Mouse (Mus musculus) hindbrain, embryonic 10.5 days (tissue): ENCODE measurements around the gene Hecw2. TPM values are rescaled to one million over a fixed set of nuclear protein-coding genes. Genes with fewer than 3 reads are reported as not detected.

Experiments
- DNase-seq: peaks from one replicate; pipeline ENCODE4 v3.0.0-alpha.2; 2017; ENCODE audit warnings: low spot score
- H3K27ac ChIP-seq: fragments of 300-500 bp; sonication (generic); 2 replicates; pipeline ENCODE4 v1.5.1; 2016; ENCODE audit warnings: mild to moderate bottlenecking, moderate library complexity
- H3K27me3 ChIP-seq: fragments of 300-500 bp; sonication (generic); 2 replicates; pipeline ENCODE4 v1.6.1; 2016; ENCODE audit warnings: mild to moderate bottlenecking; ENCODE audit not compliant: poor library complexity, insufficient read depth, severe bottlenecking
- H3K36me3 ChIP-seq: fragments of 300-500 bp; sonication (generic); 2 replicates; pipeline ENCODE4 v1.6.1; 2016; ENCODE audit warnings: mild to moderate bottlenecking, moderate library complexity
- H3K4me1 ChIP-seq: fragments of 300-500 bp; sonication (generic); replicated peaks from 2 replicates; pipeline ENCODE4 v1.6.1; 2016; ENCODE audit warnings: mild to moderate bottlenecking
- H3K4me3 ChIP-seq: fragments of 300-500 bp; sonication (generic); 2 replicates; pipeline ENCODE4 v1.5.1; 2016; ENCODE audit warnings: mild to moderate bottlenecking, moderate library complexity
- H3K9me3 ChIP-seq: fragments of 300-500 bp; sonication (generic); 2 replicates; pipeline ENCODE4 v1.6.1; 2016; ENCODE audit warnings: mild to moderate bottlenecking, moderate library complexity
- WGBS: fragments of 180-500 bp; shearing (Covaris S2); methylation state at CpG from one replicate; pipeline ENCODE4 v1.1.7; 2016; 5-methylcytosine and 5-hydroxymethylcytosine counted together
- polyA plus RNA-seq: library from polyadenylated mRNA; unstranded; fragments of >200 nt; fragmentation: Nextera tagmentation; extraction: Ambion mirVana; gene quantifications from 2 replicates; pipeline ENCODE4 v1.2.1, GENCODE M21; 2016

Hecw2 gene
- polyA plus RNA-seq, 1 experiment from 2014 or later, result 5.1 TPM

DNA sequence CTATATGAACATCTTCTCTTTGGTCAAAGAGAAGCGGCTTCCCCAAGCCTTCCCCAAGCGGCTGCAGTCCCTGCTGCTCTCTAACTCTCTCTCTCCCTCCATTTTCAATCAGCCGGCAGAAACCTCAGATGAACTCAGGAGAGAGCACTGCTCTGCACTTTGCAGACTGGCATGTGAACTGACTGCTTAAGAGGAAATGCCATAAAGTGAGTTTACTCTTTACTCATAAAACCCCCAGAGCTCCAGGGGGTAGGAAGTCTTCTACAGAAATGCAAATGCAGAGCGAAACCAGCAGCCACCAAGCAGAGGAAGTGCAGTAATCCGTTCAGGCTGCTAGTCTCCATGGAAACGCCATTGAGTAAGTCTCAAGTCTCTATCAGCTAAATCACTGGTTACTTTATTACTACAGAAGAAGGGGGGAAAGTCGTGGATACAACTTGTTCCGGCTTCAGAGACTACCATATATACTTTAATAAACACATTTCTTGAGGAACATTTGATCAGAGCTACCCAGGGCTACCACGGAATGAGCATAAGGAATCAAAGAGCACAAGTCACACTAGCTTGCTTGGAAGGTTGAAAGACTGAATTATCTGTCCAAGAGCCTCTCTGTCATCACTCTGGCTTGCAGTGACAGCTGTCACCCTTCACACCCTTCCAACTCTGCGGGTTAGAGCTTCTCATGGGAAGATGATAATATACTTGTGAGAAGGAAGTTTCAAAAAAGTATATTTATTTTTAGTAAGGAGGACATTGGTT is 371.1 kb downstream of the Hecw2 start:
- no peaks in the 10 kb centered on the region for H3K9me3 ChIP-seq
- WGBS, result 5% methylated on average over 10 of the region's 10 CpGs
- no peaks in the 10 kb centered on the region for H3K27me3 ChIP-seq
- peaks cover 18% of the 10 kb centered on the region for H3K4me1 ChIP-seq
- H3K36me3 ChIP-seq, result 0 out of 2 replicates have a peak, but pooled peaks cover 5% of the 10 kb centered on the region
- H3K27ac ChIP-seq, result peak overlapping the region; percentile 74
- peak; percentile 46 for DNase-seq
- peak overlapping the region; percentile 40 for H3K4me3 ChIP-seq

DNA sequence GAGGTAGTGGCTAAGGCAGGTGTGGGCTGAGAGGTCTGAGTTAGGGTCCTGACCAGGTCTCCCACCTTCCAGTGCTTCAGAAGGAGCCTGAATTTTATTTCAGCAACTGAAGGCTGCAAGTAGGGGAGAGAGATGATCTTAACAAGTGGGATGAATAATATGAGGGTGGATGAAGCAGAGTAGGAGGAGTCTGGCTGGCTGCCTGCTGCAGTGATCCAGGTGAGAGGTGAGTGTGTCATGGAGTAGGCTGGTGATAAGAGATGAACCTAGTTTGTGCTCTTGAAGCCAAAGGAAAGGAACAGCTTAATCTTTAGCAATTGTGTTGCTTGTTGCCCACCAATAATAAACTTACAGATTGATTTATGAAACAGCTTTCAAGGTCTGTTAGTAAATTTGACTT is 373.0 kb downstream of the Hecw2 start:
- H3K4me3 ChIP-seq, result no peak overlapping the region
- H3K9me3 ChIP-seq, result no peaks in the 10 kb centered on the region
- no peak overlapping the region for H3K27ac ChIP-seq
- no peaks in the 10 kb centered on the region for H3K27me3 ChIP-seq
- peaks cover 18% of the 10 kb centered on the region for H3K4me1 ChIP-seq
- 0 out of 2 replicates have a peak, but pooled peaks cover 5% of the 10 kb centered on the region for H3K36me3 ChIP-seq
- DNase-seq, result no peak

DNA sequence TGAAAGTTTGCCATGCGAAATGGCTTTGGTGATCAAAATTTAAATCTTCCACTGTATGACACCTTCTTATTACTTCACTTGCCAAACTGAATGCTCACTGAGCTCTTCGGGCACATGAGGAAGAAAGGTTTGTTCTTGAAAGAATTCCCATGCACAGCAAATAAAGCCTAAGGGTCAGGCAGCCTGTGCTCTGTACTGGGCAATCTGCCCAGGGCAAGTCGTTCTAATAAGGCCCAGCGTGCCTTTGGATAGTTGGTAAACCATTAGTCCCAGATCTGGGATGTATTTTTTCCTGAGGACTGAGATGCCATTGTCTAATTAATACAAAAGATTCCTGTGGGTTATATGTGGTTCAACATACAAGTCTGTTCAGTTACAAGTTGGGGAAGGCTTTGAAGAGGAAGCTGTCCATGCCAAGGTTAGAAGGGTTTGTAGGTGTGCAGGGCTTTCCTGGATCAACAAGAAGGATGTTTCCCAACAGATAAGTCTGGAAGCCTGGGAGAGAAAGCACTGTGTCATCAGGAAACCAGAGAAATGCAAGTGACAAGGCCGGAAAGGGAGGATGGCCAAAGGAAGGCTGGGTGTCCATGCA is 374.8 kb downstream of the Hecw2 start:
- Histone ChIP-seq H3K27ac (no peak overlapping the region), H3K9me3 (no peaks in the 10 kb centered on the region), H3K4me1 (peaks cover 18% of the 10 kb centered on the region), H3K4me3 (no peak overlapping the region), H3K27me3 (no peaks in the 10 kb centered on the region), H3K36me3 (no peaks in the 10 kb centered on the region)
- WGBS, result 84% methylated on average over 5 of the region's 5 CpGs
- no peak for DNase-seq

DNA sequence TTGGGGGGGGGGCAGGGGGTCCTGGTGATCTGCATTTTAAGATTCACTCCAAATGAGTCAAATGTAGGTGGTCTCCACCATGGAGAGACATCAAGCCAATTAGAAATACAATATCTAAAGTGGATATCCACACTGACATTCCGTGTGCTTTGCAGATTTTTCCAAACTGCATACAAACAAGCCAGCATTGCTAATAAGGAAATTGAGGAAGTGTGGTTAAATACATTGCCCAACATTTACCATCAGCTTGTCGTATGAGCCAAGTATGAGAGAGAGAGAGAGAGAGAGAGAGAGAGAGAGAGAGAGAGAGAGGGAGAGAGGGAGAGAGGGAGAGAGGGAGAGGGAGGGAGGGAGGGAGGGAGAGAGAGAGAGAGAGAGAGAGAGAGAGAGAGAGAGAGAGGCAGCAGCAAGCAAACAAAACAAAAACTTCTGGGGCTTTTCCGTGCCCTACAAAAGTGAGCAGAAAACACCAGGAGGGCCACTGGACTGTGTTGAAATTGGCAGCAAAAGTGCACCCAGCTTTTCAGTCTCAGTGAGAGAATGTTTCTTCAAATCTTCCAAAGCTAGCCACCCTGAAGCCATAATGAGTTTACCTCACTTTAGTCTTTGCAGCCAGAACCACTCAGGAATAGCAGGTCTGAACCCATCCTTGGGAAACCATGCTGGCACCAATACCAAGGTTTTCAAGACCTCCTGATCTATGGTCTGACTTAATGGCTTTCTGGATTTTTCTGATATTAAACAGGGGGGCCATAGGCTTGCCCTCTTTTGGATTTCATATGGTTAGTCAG is 376.7 kb downstream of the Hecw2 start:
- 60% methylated on average over 3 of the region's 3 CpGs for WGBS
- peaks cover 6% of the 10 kb centered on the region for H3K4me1 ChIP-seq
- no peak for DNase-seq
- H3K27me3 ChIP-seq, result no peaks in the 10 kb centered on the region
- no peak overlapping the region for H3K27ac ChIP-seq
- no peaks in the 10 kb centered on the region for H3K36me3 ChIP-seq
- no peak overlapping the region for H3K4me3 ChIP-seq
- no peaks in the 10 kb centered on the region for H3K9me3 ChIP-seq

DNA sequence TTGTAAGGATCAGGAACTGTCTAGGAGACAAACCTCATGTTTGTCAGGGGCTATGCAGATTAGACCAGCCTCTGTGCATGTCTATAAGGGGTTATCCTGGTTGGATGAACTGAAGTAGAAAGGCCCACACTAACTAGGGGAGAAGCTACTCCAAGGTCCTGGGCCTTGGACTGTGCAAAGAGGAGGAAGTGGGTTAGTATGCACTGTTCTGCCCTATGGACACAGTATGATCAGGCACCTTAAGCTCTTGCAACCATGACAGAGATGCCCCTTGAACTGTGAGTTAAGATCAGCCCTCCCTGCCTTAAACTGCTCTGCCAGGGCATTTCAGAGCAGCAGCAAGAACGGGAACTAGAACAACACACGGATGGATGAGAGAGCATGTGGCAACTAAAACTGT is 378.6 kb downstream of the Hecw2 start:
- H3K27ac ChIP-seq, result no peak overlapping the region
- H3K36me3 ChIP-seq, result 0 out of 2 replicates have a peak, but pooled peaks cover 3% of the 10 kb centered on the region
- H3K27me3 ChIP-seq, result no peaks in the 10 kb centered on the region
- H3K4me1 ChIP-seq, result no peaks in the 10 kb centered on the region
- 79% methylated on average over 2 of the region's 2 CpGs for WGBS
- no peak overlapping the region for H3K4me3 ChIP-seq
- no peaks in the 10 kb centered on the region for H3K9me3 ChIP-seq
- no peak for DNase-seq

DNA sequence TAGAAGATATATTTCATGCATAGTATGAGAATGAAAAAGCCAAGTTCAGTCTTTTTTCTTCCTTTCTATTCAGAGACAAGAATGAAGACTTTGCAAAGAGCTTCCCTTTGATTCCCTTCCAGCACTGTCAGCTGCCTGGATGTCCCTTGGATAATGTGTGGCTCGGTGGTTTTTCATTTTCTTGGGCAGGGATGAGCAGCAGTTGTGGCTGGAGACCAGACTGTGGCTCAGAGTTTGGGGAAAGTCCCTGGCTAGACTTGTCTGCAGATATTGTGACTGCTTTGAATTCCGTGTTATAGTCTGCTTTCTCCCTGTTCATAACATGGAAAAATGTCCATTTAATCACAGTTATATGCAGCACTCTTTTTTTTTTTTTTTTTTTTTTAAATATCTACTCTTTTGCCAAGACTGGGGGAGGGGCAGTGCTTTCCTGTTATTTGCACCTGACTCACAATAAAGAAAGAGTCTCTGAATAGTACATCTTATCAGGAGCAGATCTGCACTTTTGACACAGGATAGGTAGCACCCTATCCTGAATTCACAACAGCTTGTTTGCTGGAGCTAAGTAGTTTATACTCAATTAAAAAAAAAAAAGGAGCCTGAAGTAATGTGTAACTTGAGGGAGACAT is 380.8 kb downstream of the Hecw2 start:
- H3K27ac ChIP-seq, result no peak overlapping the region
- H3K4me3 ChIP-seq, result no peak overlapping the region
- no peak for DNase-seq
- H3K9me3 ChIP-seq, result no peaks in the 10 kb centered on the region
- 0 out of 2 replicates have a peak, but pooled peaks cover 3% of the 10 kb centered on the region for H3K36me3 ChIP-seq
- no peaks in the 10 kb centered on the region for H3K27me3 ChIP-seq
- WGBS, result 69% methylated on average over 2 of the region's 2 CpGs
- peaks cover 2% of the 10 kb centered on the region; the same call in 1 of the 2 replicates for H3K4me1 ChIP-seq

DNA sequence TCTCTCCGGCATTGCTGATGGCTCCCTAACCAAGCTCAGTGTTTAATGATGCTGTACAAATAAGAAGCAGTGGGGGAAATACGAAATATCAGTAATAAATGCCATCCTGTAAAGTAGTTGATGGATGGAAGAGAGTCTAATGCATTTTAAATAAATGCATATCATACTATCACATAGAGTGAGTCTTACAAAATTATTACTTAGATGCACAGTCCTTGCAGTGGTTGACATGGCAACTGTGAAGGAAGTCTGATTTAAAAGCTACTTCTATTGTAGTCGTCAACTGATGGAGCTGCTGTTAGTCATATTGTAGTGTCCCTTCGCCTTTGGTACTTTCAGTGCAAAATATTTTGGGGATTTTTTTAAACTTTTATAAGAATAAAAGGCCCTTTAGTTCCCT is 383.0 kb downstream of the Hecw2 start:
- 0 out of 2 replicates have a peak, but pooled peaks cover 3% of the 10 kb centered on the region for H3K36me3 ChIP-seq
- no peaks in the 10 kb centered on the region for H3K9me3 ChIP-seq
- H3K4me3 ChIP-seq, result no peak overlapping the region
- H3K4me1 ChIP-seq, result peaks cover 4% of the 10 kb centered on the region; the same call in 1 of the 2 replicates
- no peak overlapping the region for H3K27ac ChIP-seq
- DNase-seq, result no peak
- 89% methylated on average over 4 of the region's 4 CpGs for WGBS
- H3K27me3 ChIP-seq, result no peaks in the 10 kb centered on the region

DNA sequence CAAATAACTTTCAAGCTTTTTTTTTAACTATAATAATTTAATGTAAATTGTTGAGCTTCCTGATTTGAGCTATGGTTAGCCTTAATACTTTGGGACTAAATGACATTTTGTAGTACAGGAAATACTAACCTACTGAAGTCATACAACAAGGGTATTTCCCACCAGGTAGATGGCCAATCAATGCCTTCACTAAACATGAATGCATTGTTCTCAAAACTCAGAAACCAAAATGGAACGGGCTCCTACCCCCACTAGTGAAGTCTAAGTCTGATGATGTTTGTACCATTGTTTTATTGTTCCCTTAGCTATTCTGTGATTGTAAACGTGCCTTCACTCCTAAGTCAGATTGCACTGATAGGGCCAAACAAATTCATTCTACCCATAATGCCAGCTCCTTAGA is 386.7 kb downstream of the Hecw2 start:
- WGBS, result 82% methylated on average over 2 of the region's 2 CpGs
- Histone ChIP-seq H3K4me3 (no peak overlapping the region), H3K27ac (no peak overlapping the region), H3K4me1 (peaks cover 4% of the 10 kb centered on the region; the same call in 1 of the 2 replicates), H3K27me3 (no peaks in the 10 kb centered on the region), H3K9me3 (no peaks in the 10 kb centered on the region), H3K36me3 (0 out of 2 replicates have a peak, but pooled peaks cover 3% of the 10 kb centered on the region)
- DNase-seq, result no peak

DNA sequence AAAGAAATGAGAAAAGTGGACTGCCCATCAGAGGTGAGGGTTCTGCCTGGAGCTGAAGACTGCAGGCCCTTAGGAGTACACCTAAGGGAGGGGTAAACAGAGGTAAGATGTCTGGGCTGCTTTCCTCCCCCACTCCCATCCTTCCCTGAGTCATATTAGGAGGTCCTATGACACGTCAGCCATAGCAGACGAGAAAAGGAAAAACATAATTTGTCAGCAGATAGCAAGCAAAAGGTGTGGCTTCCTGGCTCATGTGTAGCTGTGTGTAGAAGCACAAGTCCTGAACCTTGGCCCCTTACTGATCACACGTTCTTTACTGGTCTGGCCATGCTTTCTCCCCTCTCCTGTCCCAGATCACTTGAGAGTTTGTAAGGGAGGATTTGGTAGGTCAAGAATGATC is 397.2 kb downstream of the Hecw2 start:
- H3K36me3 ChIP-seq, result no peaks in the 10 kb centered on the region
- no peaks in the 10 kb centered on the region for H3K9me3 ChIP-seq
- DNase-seq, result no peak
- no peak overlapping the region for H3K27ac ChIP-seq
- no peaks in the 10 kb centered on the region for H3K4me1 ChIP-seq
- WGBS, result 77% methylated on average over 3 of the region's 3 CpGs
- H3K27me3 ChIP-seq, result no peaks in the 10 kb centered on the region
- no peak overlapping the region for H3K4me3 ChIP-seq

DNA sequence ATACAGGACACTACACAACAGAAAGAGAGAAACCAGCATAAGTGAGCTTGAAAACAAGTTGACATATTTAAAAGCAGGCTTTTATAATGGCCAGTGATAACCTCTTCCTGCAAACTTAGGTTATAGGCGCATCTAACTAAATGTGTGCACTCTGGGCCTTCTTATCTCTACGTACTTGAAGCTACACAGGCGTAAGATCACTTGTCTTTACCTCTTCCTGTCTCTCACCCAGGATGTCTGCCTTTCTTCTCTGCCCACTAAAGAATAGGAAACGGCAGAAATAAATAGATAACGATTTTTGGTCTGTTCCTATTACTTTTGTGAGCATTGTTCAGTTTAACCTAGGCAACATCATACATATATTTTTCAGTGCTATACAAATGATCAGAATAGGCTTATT is 397.9 kb downstream of the Hecw2 start:
- Histone ChIP-seq H3K27ac (no peak overlapping the region), H3K4me1 (no peaks in the 10 kb centered on the region), H3K9me3 (no peaks in the 10 kb centered on the region), H3K27me3 (no peaks in the 10 kb centered on the region), H3K36me3 (no peaks in the 10 kb centered on the region), H3K4me3 (no peak overlapping the region)
- 92% methylated on average over 5 of the region's 5 CpGs for WGBS
- no peak for DNase-seq

DNA sequence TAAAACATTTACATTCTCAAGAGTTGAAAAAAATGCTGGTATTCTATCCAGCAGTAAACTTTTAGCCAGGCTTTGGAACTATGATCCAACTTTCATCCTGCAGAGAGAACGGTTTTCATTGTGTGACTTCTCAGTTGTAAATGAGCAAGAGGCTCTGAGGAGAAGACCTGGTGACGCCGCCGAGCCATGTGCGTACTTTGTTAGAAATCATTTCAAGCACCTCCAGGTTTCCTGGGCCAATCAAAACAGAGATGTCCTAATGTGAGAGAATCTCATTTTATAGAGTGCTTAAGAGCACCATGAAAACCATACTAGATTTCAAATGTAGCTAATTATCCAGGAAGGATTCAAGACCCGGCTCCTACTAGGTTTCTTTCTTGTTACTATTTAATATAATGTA is 398.7 kb downstream of the Hecw2 start:
- H3K36me3 ChIP-seq, result no peaks in the 10 kb centered on the region
- H3K27me3 ChIP-seq, result no peaks in the 10 kb centered on the region
- no peak overlapping the region for H3K4me3 ChIP-seq
- H3K4me1 ChIP-seq, result no peaks in the 10 kb centered on the region
- DNase-seq, result no peak
- WGBS, result 91% methylated on average over 6 of the region's 6 CpGs
- no peaks in the 10 kb centered on the region for H3K9me3 ChIP-seq
- no peak overlapping the region for H3K27ac ChIP-seq

DNA sequence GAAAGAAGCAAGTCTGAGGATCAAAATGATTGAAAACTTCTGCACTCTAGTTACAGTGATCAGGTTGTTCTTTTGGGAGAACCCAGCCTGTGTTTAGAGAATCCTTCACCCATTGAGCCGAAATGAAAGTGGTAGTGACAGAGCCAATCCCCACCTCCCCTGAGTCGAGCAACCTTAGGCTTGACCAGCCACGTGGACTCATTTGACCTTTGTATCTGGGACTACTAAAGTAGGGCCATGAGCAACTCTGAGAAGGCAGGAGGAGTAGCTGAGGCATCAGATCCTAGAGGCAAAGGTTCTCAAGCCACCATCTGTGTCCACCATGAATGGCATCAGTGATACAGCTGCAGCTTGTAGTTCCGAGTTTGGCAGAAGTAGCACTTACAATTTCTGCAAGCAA is 399.4 kb downstream of the Hecw2 start:
- 84% methylated on average over 4 of the region's 4 CpGs for WGBS

More for the DNA sequence above, 399.4 kb downstream of the Hecw2 start:
- H3K27me3 ChIP-seq, result no peaks in the 10 kb centered on the region
- H3K36me3 ChIP-seq, result no peaks in the 10 kb centered on the region
- no peak overlapping the region for H3K4me3 ChIP-seq
- H3K4me1 ChIP-seq, result no peaks in the 10 kb centered on the region
- no peak for DNase-seq
- no peaks in the 10 kb centered on the region for H3K9me3 ChIP-seq
- H3K27ac ChIP-seq, result no peak overlapping the region
